Mouse (Mus musculus) limb, embryonic 12.5 days (tissue): ENCODE results near the gene Sv2c. TPM values are rescaled to one million over a fixed set of nuclear protein-coding genes. Genes with fewer than 3 reads are reported as not detected.
A peak's percentile ranks its signal among the peaks of the same experiment; 100 is the strongest.
"Not testable (repeated sequence)": the region's sequence is repeated elsewhere in the genome, so short reads cannot be mapped to it uniquely, and the experiment has no call there.

ENCODE experiments used
- ATAC-seq: fragments of 200-750 bp; cut with Nextera tagmentation; 2 replicates; pipeline ENCODE4 v1.8.0; 2017; ENCODE audit warnings: low read depth, moderate TSS enrichment; ENCODE audit not compliant: insufficient number of reproducible peaks, insufficient read depth, low FRiP score, low TSS enrichment
- H3K27ac ChIP-seq: fragments of 300-500 bp; sonication (generic); 2 replicates; pipeline ENCODE4 v1.5.1; 2016; ENCODE audit warnings: mild to moderate bottlenecking, moderate library complexity
- H3K27me3 ChIP-seq: fragments of 300-500 bp; sonication (generic); 2 replicates; pipeline ENCODE4 v1.6.1; 2016; ENCODE audit warnings: mild to moderate bottlenecking, moderate library complexity
- H3K36me3 ChIP-seq: fragments of 300-500 bp; sonication (generic); 2 replicates; pipeline ENCODE4 v1.6.1; 2016; ENCODE audit warnings: mild to moderate bottlenecking, moderate library complexity
- H3K4me1 ChIP-seq: fragments of 300-500 bp; sonication (generic); replicated peaks from 2 replicates; pipeline ENCODE4 v1.6.1; 2016
- H3K4me2 ChIP-seq: fragments of 300-500 bp; sonication (generic); 2 replicates; pipeline ENCODE4 v1.6.1; 2016; ENCODE audit warnings: mild to moderate bottlenecking, moderate library complexity
- H3K4me3 ChIP-seq: fragments of 300-500 bp; sonication (generic); replicated peaks from 2 replicates; pipeline ENCODE4 v1.5.1; 2016; ENCODE audit warnings: mild to moderate bottlenecking
- H3K9ac ChIP-seq: fragments of 300-500 bp; sonication (generic); replicated peaks from 2 replicates; pipeline ENCODE4 v1.6.1; 2016; ENCODE audit warnings: mild to moderate bottlenecking, moderate library complexity
- H3K9me3 ChIP-seq: fragments of 300-500 bp; sonication (generic); 2 replicates; pipeline ENCODE4 v1.6.1; 2016; ENCODE audit warnings: mild to moderate bottlenecking, moderate library complexity
- WGBS: fragments of 180-500 bp; shearing (Covaris S2); methylation state at CpG from one replicate; pipeline ENCODE4 v1.1.7; 2016; 5-methylcytosine and 5-hydroxymethylcytosine counted together
- polyA plus RNA-seq: library from polyadenylated mRNA; unstranded; fragments of >200 nt; fragmentation: Nextera tagmentation; extraction: Ambion mirVana; gene quantifications from 2 replicates; pipeline ENCODE4 v1.2.1, GENCODE M21; 2016

Gene Sv2c
- polyA plus RNA-seq, 1 experiment from 2014 or later: 1.5 TPM

GRCm38 (mm10) chr13:95999396-95999795, 133.0 kb downstream of the Sv2c start:
- Histone ChIP-seq H3K4me3 (no peak overlapping the region), H3K36me3 (no peaks in the 10 kb centered on the region), H3K4me1 (peaks cover 14% of the 10 kb centered on the region), H3K4me2 (0 out of 2 replicates have a peak overlapping the region, but pooled peaks have one; percentile 7), H3K27ac (0 out of 2 replicates have a peak overlapping the region, but pooled peaks have one; percentile 64), H3K9me3 (no peaks in the 10 kb centered on the region), H3K9ac (no peak overlapping the region), H3K27me3 (no peaks in the 10 kb centered on the region; the same call in 1 of the 2 replicates)
- ATAC-seq: no peak
- WGBS: 14% methylated on average over 10 of the region's 10 CpGs

- Histone ChIP-seq H3K4me3 (no peak overlapping the region), H3K9me3 (no peaks in the 10 kb centered on the region), H3K27me3 (no peaks in the 10 kb centered on the region; the same call in 1 of the 2 replicates), H3K27ac (no peak overlapping the region), H3K9ac (no peak overlapping the region), H3K4me2 (no peak overlapping the region), H3K4me1 (peaks cover 14% of the 10 kb centered on the region), H3K36me3 (no peaks in the 10 kb centered on the region)
- no peak for ATAC-seq
- 62% methylated on average over 2 of the region's 2 CpGs for WGBS
Observed at GRCm38 (mm10) chr13:95997294-95997693, 135.1 kb downstream of the Sv2c start.

GRCm38 (mm10) chr13:95994705-95995703, 137.4 kb downstream of the Sv2c start:
- Histone ChIP-seq H3K4me3 (no peak overlapping the region), H3K27ac (0 out of 2 replicates have a peak overlapping the region, but pooled peaks have one; percentile 56), H3K4me2 (no peak overlapping the region), H3K9me3 (no peaks in the 10 kb centered on the region), H3K9ac (no peak overlapping the region), H3K4me1 (peaks cover 21% of the 10 kb centered on the region), H3K27me3 (no peaks in the 10 kb centered on the region), H3K36me3 (no peaks in the 10 kb centered on the region)
- WGBS: 60% methylated on average over 27 of the region's 27 CpGs
- ATAC-seq: no peak

GRCm38 (mm10) chr13:95988181-95988580, 144.2 kb downstream of the Sv2c start:
- Histone ChIP-seq H3K9me3 (no peaks in the 10 kb centered on the region), H3K27me3 (no peaks in the 10 kb centered on the region), H3K27ac (no peak overlapping the region), H3K9ac (no peak overlapping the region), H3K4me1 (0 out of 2 replicates have a peak, but pooled peaks cover 6% of the 10 kb centered on the region), H3K4me3 (no peak overlapping the region), H3K4me2 (no peak overlapping the region), H3K36me3 (no peaks in the 10 kb centered on the region)
- 90% methylated on average over 9 of the region's 9 CpGs for WGBS
- ATAC-seq: no peak

- no peak for ATAC-seq
- H3K36me3 ChIP-seq: no peaks in the 10 kb centered on the region
- no peak overlapping the region for H3K4me2 ChIP-seq
- no peak overlapping the region for H3K9ac ChIP-seq
- H3K4me1 ChIP-seq: 0 out of 2 replicates have a peak, but pooled peaks cover 6% of the 10 kb centered on the region
- H3K27ac ChIP-seq: no peak overlapping the region
- 78% methylated on average over 5 of the region's 5 CpGs for WGBS
- H3K4me3 ChIP-seq: no peak overlapping the region
- no peaks in the 10 kb centered on the region for H3K9me3 ChIP-seq
- no peaks in the 10 kb centered on the region for H3K27me3 ChIP-seq
Observed at GRCm38 (mm10) chr13:95987147-95987546, 145.2 kb downstream of the Sv2c start.

GRCm38 (mm10) chr13:95986375-95986774, 146.0 kb downstream of the Sv2c start:
- Histone ChIP-seq H3K9ac (no peak overlapping the region), H3K27me3 (no peaks in the 10 kb centered on the region), H3K27ac (no peak overlapping the region), H3K4me3 (no peak overlapping the region), H3K4me1 (no peaks in the 10 kb centered on the region), H3K9me3 (no peaks in the 10 kb centered on the region), H3K36me3 (no peaks in the 10 kb centered on the region), H3K4me2 (no peak overlapping the region)
- no peak for ATAC-seq
- WGBS: 70% methylated on average over 13 of the region's 13 CpGs

GRCm38 (mm10) chr13:95975225-95975624, 157.2 kb downstream of the Sv2c start:
- ATAC-seq: no peak
- 71% methylated on average over 10 of the region's 10 CpGs for WGBS
- H3K27me3 ChIP-seq: peaks cover 5% of the 10 kb centered on the region; the same call in 1 of the 2 replicates

GRCm38 (mm10) chr13:95974106-95974505, 158.3 kb downstream of the Sv2c start:
- Histone ChIP-seq H3K4me2 (no peak overlapping the region), H3K4me3 (no peak overlapping the region), H3K9ac (no peak overlapping the region), H3K27ac (no peak overlapping the region), H3K9me3 (no peaks in the 10 kb centered on the region), H3K36me3 (no peaks in the 10 kb centered on the region), H3K27me3 (peaks cover 5% of the 10 kb centered on the region; the same call in 1 of the 2 replicates), H3K4me1 (no peaks in the 10 kb centered on the region)
- ATAC-seq: no peak
- WGBS: 88% methylated on average over 11 of the region's 11 CpGs

More at GRCm38 (mm10) chr13:95975225-95975624, 157.2 kb downstream of the Sv2c start:
- Histone ChIP-seq H3K9ac (no peak overlapping the region), H3K36me3 (no peaks in the 10 kb centered on the region), H3K27ac (no peak overlapping the region), H3K4me2 (no peak overlapping the region), H3K9me3 (no peaks in the 10 kb centered on the region), H3K4me1 (no peaks in the 10 kb centered on the region), H3K4me3 (no peak overlapping the region)

GRCm38 (mm10) chr13:95973368-95973958, 158.9 kb downstream of the Sv2c start:
- Histone ChIP-seq H3K4me1 (no peaks in the 10 kb centered on the region), H3K4me3 (no peak overlapping the region), H3K9me3 (no peaks in the 10 kb centered on the region), H3K27me3 (peaks cover 5% of the 10 kb centered on the region; the same call in 1 of the 2 replicates), H3K4me2 (no peak overlapping the region), H3K36me3 (no peaks in the 10 kb centered on the region), H3K9ac (no peak overlapping the region), H3K27ac (no peak overlapping the region)
- peak; percentile 55 for ATAC-seq
- WGBS: 55% methylated on average over 11 of the region's 11 CpGs

GRCm38 (mm10) chr13:95968031-95968430, 164.3 kb downstream of the Sv2c start:
- not testable (repeated sequence) for H3K4me2 ChIP-seq, H3K4me3 ChIP-seq, H3K9ac ChIP-seq, H3K27ac ChIP-seq, H3K9me3 ChIP-seq, ATAC-seq, H3K36me3 ChIP-seq, H3K4me1 ChIP-seq
- H3K27me3 ChIP-seq: peaks cover 11% of the 10 kb centered on the region; the same call in 1 of the 2 replicates
- 89% methylated on average over 2 of the region's 2 CpGs for WGBS

GRCm38 (mm10) chr13:95966791-95967190, 165.6 kb downstream of the Sv2c start:
- Histone ChIP-seq H3K27me3 (peaks cover 14% of the 10 kb centered on the region; the same call in 1 of the 2 replicates), H3K36me3 (no peaks in the 10 kb centered on the region), H3K4me3 (no peak overlapping the region), H3K9me3 (no peaks in the 10 kb centered on the region), H3K4me2 (no peak overlapping the region), H3K9ac (no peak overlapping the region), H3K4me1 (no peaks in the 10 kb centered on the region; the same call in 1 of the 2 replicates), H3K27ac (no peak overlapping the region)
- 64% methylated on average over 6 of the region's 6 CpGs for WGBS
- ATAC-seq: no peak
